Mouse (Mus musculus): ENCODE data around the gene Tpt1.
"Not testable (repeated sequence)": the region's sequence is repeated elsewhere in the genome, so short reads cannot be mapped to it uniquely, and the experiment has no call there.

Gene Tpt1

DNA sequence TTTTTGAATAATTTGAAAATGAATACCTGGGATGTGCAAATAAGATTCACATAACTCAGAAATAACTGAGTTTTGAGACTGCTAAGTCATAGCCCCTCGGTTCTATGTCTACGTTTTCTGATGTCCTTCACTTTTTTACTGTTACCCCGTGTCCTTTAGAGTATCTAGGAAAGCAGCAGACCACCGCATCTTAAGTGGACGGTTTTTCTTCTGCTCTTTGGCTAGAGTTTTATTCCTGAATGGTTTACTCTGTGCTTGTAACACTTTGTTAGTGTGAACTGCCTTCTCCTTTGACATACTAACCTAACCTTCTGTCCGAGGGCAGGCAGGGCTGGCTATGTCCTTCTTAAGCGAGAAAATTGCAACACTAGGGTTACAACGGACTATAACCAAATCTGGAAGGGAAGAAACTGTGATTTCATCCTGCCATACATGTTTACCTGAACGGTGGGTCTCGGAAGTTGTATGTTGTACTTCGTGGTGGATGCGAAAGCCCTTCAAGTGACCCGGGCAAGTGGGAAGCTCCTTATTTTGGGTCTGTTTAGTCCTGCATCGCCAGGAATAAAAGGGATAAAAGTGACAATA, 690 bp upstream of the Tpt1 start:
- DNase-seq (ENCODE audit: low spot score in 2 of 2), result no peak

DNA sequence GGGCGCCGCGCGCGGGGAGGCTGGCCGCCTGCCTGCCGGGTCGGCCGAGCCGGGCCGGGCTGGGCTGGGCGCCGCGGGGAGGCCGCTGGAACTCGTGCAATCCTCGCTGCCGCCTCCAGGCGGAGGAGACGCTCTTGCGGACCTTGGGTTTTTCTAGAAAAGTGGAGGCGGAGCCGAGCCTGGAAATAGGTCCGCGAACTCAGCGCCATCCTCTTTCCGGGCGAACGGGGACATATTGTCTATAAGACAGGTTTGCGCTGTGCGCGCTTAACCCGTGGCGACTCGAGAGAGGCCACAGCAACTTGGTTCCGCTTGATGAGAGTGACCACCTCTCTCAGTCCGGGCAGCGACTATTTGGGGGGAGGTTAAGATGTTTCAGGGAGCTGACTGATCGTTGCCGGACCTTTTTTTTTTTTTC, 814 bp downstream of the Tpt1 start:
- peak; percentile 82 to 86 for DNase-seq (ENCODE audit: low spot score in 2 of 2)

DNA sequence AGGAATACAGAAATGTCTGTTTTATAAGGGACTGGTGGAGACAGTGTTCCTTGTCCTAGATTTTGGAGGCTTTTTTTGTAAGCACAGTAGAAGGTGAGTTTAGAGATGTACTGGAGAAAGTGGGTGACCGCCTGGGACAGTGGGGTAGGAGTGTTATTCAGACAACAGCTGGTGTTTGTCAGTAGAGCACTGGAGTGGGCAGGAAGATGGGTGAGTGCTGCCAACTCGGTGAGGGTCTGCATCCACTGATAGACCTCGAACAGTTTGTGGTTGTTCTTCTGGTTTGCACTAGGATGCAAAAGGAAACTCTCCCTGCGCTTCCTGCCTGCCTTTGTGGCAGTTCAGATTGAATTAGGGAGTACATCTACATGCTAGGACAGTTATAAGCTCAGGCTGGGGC, 2.8 kb downstream of the Tpt1 start:
- DNase-seq (ENCODE audit: low spot score in 2 of 2), result no peak

DNA sequence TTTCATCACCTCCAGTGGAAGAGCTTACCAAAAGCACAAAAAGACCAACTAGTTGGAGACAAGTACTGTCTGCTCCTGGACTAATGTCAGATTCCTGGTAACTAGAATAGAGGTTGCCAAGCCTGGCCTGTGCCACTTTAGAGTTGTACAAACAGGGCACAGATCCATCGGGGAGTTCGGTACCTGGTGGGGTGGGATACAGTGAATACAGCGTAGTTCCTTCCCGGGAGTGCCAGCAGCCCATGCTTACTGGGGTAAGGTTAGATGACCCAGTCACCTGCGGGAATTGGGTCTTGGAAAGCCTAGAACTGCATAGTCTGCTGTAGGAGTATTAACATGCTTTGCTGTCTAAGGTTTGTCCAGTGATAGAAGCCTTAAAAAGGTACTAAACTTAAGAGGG, 3.6 kb downstream of the Tpt1 start:
- DNase-seq (ENCODE audit: low spot score in 2 of 2), result no peak

DNA sequence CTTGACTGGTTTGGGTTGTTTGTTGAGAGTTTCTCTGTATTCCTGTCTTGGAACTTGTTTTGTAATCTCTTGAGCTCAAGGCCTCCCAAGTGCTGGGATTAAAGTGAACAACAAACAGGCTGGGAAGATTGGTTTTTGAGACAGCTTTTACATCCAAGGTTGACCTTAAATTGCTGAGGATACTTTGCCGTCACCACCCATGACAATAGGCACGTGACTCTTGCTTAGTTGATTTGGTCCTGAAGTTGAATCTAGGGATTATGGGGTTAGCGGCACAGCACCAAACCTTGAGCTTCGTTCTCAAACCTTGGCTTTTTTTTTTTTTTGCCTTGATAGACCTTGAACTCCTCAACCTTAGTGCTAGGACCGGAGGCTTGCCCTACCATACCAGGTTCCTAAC, 4.3 kb downstream of the Tpt1 start:
- no peak for DNase-seq (ENCODE audit: low spot score in 2 of 2)

DNA sequence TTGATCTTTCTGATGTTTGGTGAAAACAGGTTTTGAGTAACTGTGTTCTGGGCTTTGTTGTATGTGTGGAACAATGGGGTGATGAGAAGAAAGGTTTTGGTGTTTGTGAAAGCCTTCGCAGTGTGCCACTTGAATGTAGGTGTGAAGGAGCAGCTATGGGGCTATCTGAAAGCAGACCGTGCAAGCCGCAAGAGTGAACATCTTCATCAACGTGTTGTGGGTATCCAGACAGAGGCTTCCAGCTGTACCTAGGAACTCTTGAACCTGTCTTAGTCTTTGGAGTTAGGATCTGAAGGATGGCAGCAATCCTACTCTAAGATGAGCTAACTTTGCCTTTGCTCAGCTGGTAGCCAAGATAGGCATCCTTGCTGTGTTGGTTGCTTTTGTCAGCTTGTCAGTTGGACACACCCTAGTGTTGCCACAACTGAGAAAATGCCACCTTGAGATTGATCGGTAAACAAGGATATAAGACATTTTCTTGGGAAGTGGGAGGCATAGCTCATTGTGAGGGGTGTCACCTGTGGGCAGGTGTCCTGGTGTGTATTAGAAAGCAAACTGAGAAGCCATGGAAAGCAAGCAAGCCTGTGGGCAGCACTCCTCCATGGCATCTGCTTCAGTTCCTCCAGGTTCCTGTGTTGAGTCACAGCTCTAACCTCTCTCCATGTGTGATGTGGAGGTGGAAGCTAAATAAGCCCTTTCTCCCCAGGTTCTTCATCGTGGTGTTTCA, 5.1 kb downstream of the Tpt1 start:
- peak; percentile 69 to 78 for DNase-seq (ENCODE audit: low spot score in 2 of 2)

DNA sequence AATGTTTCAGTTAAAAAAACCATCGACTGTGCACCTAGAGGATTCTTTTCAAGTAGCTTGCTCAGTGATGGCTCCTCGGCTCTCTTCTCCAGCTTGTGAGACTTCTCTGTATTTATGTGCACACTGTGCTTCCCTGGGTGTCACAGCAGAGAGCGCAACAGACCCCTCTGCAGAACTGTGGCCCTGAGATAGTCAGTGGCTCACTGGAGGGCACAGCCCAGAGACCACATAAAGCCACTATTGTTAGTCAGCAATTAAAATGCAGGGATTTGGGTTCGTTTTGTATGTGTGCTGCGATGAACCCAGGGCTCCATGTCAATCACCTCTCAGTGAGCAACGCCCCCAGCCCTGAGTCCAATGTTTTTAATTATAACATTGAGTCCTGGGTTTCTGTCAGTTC, 5.9 kb downstream of the Tpt1 start:
- DNase-seq (ENCODE audit: low spot score in 2 of 2), result no peak

DNA sequence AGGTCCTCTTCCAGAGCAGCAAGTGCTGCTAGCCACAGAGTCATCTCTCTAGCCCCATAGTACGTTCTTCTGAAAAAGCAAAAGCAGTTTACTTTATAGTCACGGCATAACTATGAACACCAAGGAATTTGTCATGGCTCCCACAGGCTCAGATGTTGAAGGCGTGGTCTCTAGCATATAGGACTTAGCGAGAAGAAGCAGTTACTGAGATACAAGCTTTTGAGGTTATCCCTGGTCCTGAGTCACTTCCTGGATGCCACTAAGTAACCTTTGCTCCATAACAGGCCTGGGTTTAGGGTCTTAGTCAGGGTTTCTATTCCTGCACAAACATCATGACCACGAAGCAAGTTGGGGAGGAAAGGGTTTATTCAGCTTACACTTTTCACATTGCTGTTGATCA, 7.1 kb downstream of the Tpt1 start:
- DNase-seq (ENCODE audit: low spot score in 2 of 2), result no peak

DNA sequence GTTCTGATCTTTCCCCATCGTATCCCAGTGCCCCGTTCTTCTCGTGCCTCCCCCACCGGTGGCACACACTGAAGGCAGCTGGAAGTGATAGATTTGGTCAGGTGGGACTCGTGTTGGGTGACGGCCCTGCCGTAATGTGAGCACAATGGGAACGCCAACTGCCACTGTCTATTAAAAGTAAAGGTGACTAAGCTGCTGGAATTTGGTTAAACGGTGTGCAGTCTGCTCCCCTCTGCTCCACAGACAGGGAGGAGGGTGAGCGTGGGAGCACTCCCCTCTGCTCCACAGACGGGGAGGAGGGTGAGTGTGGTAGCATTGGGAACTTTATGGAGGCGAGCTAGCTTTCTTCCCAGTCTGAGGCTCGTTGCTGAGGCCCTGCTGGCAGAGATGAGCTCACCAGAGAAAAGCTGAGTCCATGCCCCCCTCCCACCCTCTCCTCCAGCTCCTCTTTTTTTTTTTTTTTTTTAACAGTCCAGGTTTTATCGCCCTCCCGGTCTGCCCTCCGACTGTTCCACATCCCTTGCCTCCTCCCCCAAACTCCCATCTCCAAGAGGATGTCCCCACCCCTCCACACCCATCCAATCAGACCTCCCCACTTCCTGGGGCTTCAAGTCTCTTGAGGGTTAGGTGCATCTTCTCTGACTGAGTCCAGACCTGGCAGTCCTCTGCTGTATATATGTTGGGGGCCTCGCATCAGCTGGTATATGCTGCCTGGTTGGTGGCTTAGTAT, 10.5 kb downstream of the Tpt1 start:
- DNase-seq (ENCODE audit: low spot score in 2 of 2), result peak; percentile 50 to 52

DNA sequence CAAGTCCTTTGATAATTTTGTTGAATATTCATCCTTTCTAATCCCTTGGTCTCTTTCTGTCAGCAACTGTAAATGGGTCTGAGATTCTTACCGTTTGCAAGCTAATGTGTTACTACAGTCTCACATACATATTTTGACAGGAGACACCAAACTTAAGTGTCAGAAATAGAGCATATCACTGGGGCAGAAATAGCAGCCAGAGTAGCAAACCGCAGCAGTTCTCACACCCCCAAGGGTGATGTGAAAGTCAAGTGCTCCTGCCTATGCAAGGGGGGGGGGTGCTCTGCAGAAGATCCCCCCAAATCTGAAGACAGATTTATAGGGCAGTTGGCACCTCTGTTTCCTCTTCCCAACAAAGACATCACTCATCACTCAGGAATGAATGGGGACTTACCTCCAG, 13.3 kb downstream of the Tpt1 start:
- DNase-seq (ENCODE audit: low spot score in 2 of 2), result no peak

DNA sequence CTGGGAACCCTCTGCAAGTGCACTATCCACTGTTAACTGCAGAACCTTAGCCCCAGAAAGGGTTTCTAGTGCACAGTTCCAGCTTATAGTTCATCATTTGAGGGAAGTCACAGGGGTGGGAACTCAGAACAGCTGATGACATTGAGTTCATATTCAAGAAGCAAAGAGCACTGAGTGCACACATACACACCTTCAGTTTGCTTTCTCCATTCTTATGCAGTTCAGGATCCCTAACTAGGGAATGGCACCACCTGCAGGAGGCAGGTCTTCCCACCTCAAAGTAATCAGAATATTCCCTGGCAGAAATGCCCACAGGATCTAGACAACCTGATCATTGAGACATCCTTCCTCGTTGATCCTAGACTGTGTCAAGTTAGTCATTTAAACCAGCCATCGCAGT, 14.7 kb downstream of the Tpt1 start:
- no peak for DNase-seq (ENCODE audit: low spot score in 2 of 2)

DNA sequence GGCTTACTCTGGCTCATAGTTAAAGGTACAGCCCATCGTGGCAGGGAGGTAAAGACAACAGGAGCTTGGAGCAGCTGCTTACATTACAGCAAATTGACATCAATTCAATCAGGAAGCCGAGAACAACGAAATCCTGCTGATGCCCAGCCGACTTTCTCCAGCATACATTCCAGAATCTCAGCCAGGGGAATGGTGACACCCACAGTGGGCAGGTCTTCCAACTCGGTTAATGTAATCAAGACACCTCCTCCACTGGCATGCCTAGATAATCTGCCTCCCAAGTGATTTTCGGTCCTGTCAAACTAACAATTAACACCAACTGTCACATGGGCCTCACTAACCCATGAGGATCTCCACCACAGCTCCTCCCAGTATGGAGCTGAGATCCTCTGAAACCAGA, 17.8 kb downstream of the Tpt1 start:
- no peak for DNase-seq (ENCODE audit: low spot score in 2 of 2)

DNA sequence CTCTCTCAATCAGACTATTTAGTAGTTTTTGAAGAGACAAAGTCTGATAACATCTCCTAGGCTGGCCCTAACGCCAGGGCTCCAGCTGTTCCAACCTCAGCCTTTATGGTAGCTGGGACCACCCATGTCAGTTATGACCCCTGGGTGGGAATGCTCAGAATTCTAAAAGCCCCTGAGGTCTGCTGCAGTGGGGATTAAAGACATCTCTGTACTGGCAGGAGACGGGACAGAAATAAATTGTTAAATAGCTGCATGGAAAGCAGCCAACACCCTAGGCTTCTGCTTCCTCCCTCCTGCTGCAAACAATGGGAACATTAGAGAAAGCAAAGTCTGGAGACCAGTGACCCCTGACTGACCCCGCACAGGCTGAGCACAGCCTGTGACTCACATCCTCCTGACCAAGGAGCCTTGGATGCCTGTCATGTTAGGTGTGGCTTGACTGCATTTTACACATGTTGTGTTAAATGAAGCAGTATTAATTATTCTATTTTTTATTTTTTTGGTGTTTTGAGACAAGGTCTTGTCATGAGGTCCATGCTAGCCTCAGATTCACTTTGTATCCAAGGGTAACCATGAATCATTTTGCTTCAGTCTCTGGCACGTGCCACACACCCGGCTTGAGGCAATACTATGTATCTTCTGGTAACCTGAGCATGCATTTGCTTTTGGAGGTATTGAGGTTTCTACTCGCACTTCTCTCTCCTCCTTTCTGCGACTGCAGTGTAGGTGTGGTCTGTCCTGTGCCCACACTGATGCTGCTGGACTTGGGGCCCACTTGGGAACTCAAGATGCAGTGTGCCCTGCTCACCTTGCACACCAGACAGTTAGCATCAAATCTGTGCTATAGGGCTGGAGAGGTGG, 18.9 kb downstream of the Tpt1 start:
- no peak for DNase-seq (ENCODE audit: low spot score in 2 of 2)

DNA sequence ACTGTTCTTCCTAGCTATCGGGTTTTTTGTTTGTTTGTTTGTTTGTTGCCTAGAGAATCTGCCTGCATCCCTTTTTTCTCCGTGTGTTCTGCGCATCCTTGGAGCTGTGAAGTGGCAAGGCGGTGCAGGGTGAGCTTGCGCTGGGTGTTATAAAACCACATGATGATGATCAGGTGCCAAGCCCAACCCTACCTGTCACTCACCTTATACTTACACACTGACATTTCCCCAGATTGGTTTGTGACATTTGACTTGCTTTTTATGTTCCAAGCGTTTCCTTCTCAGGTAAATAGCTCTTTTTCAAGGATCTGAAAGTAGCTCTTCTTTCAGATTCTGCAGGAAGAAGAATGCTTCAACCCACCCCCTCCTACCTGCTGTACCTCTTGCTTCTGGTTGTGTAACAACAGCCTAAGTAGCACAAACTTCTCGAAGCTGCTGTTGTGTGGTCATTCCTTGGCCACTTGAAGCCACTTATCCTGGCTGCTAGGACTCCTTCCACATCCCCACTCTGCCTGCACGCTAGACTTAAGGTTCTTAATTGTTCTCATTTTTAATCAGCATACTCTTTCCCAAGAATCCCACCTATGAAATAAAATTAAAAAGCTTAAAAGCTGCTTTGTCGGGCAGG, 21.9 kb downstream of the Tpt1 start:
- no peak for DNase-seq (ENCODE audit: low spot score in 2 of 2)

DNA sequence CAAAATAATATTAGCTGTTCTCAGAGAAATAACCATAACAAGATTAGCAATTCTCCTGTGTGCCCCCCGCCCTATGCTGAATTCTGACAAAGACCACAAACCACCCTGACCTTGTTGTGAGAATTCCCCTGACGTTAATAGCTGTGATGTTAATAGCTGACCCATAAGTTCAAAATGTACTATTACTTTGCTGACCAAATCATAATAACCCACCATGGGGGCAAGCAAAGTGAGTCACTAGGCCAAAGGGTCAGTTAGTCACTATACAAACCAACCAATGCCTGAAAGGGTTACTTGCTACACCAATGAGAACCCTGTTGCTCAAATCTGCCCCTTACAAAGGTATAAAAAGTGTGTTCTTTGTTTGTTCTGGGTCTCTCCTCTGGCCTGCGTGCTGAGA, 23.1 kb downstream of the Tpt1 start:
- not testable (repeated sequence) for DNase-seq (ENCODE audit: low spot score in 2 of 2)

DNA sequence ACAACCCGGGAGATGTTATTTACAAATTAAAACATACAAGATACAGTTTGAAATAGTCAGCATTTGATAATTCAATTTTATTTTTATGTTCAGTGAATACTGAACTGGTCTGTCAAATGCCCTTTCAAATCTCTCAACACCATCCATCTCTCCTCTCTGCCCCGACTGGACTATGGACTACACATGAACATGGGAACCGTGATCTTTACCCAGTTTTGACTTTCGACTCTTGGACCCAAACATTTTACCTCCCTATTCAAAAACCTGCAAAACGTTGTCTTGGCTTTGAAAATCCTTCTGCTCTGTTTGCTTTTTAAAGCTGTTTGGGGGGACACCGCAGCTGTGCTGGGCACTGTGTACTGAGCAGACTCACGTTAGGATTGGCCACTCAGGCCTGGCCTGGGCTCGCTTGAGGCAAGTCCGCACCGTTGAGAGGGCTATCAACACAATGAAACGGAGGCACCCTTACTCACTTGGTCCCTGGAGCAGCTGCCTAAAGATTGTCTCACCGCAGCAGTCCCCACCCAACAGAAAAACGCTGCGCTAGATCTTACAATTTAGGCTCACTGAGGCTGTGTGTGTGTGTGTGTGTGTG, 25.0 kb downstream of the Tpt1 start:
- no peak for DNase-seq (ENCODE audit: low spot score in 2 of 2)

DNA sequence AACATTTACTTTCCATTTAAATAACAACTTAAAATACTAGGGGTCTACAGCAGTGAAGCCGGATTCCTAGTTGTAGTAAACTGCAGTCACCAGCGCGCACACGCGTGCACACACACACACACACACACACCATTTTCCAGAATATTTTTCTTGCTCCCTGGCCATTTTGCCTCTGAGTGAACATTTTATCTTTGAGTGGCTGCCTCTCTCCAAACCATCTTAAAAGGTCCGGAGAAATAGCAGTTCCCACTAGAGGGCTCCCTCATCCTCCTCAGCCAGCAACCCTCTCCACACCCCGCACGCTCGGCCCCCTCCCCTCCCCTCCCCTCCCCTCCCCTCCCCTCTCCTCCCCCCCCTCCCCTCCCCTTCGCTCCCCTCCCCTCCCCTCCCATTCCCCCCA, 25.7 kb downstream of the Tpt1 start:
- DNase-seq (ENCODE audit: low spot score in 2 of 2), result peak in 1 of 2 experiments; percentile 68

DNA sequence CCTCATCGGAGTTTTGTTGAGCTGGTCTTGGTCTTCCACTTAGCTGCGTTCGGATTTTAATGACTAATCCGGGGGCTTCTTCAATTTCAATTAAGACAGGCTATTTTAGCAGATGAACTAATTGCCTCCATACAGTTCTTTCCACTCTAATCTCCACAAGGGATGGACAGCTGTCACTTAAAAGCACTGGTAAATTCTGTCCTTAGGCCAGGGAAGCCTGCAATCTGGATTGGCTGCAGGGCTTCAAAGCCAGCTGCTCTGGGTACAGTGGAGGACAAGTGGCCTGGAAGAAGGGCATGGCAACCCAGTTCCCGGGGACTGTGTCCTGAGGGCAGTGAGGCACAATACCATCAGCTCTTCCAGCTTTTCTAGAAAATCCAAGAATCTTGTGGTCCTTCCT, 26.2 kb downstream of the Tpt1 start:
- no peak for DNase-seq (ENCODE audit: low spot score in 2 of 2)

DNA sequence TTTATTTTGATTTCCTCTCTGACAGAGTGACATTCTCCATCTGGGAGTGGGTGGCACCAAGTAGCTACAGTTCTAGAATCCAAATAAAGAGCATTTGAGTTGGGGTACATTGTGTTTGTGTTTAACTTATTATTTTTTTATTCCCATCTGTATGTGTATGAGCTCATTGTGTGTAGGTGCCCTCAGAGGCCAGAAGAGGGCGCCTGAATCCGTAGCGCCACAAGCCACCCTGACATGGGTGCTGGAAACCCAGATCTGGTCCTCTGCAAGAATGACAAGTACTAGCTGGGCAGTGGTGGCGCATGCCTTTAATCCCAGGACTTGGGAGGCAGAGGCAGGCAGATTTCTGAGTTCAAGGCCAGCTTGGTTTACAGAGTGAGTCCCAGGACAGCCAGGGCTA, 26.9 kb downstream of the Tpt1 start:
- DNase-seq (ENCODE audit: low spot score in 2 of 2), result no peak

DNA sequence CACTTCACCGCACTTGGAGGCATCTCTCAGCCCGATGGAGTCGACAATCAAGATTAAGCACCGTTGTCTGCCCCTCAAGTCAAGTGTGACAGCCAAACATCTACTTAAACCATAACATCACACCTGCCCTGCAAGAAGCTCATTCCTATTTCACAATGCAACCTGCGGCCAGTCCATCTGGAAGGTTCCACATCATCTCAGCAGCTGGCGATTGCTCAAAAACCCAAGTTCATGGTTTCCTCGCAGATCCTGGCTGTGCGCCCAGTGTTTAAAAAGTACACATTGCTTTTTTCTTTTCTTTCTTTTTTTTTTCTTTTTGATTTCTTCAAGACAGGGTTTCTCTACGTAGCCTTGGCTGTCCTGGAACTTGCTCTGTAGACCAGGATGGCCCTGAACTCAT, 28.7 kb downstream of the Tpt1 start:
- no peak for DNase-seq (ENCODE audit: low spot score in 2 of 2)

DNA sequence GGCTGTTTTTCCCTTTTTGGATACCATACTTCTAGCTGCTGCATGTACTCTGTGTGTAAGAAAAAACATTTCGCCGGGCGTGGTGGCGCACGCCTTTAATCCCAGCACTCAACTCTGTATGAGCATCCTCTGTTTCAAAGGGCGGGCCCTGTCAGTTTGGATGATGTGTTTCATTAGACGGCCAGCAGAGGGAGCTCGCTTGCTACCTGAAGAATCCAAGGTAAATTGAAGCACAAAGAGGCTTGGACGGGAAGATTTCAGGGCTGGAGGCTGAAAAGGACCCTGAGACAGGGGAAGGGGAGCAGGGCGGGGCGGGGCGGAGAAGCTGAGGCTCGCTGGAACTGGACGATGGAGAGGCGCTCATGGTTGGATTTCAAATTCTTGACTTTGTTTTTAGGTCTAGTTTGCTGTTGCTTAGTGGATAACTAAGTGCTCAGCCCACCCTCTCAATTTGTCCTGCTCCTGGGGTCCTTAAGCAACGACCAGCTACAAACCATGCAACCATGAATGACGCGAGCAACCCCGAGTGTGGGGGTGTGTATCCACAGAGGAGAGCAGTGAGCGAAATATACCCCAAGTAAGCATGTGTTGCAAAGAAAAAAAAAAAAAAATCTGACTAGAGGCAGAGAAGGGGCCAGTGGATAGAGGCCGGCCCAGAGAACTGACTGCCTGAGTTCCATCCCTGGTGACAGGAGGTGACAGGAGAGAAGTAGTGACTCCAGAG, 31.6 kb downstream of the Tpt1 start:
- DNase-seq (ENCODE audit: low spot score in 2 of 2), result peak; percentile 93 to 94

Measured in right cerebral cortex, adult 2 months (tissue).